Mouse (Mus musculus) adipocyte (in vitro differentiated cells): Measurements from ENCODE around the gene Wdr35.
A peak's percentile ranks its signal among the peaks of the same experiment; 100 is the strongest.

Experiments used
- DNase-seq: peaks from one replicate; pipeline ENCODE4 v3.0.0-alpha.2; 2016; ENCODE audit warnings: low spot score

The Wdr35 gene

DNA sequence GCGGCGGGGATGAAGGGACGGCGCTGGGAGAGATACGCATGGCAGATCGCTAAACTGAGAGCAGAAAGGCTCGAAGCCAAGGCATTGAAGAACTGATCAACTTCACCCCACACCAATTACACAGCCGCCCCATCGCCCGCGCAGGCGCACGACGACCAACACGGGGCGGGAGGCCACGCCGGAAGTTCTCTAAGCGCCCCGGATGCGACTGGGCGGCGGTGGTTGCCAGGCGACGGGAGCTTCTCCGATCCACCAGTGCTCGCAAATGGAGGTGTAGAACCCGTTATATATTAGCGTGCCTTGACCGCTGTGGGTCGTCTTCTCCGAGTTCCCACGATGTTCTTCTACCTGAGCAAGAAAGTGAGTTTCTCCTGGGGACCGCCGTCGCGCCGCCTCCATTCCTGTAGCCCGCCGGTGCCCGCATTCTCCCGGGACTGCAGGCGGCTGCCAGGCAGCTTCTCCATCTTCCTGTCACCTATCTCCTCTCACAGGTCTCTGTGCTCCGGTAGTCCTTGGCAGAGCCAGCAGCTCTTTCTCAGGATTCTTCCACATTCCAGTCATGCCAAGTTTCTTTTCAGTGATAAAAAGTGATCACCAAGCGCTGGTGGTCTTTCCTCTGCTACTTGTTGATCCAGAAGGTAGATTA is at the start of gene Wdr35:
Gene Wdr35, plus strand, starts transcription at position 73 of the 646 bp plus-strand sequence.
- peak; percentile 87 for DNase-seq

- no peak for DNase-seq
Measured at GRCm38 (mm10) chr12:8927652-8928051, 46.0 kb upstream of the Wdr35 start.

GRCm38 (mm10) chr12:8928766-8929165 is 44.9 kb upstream of the Wdr35 start:
- DNase-seq, result no peak

DNA sequence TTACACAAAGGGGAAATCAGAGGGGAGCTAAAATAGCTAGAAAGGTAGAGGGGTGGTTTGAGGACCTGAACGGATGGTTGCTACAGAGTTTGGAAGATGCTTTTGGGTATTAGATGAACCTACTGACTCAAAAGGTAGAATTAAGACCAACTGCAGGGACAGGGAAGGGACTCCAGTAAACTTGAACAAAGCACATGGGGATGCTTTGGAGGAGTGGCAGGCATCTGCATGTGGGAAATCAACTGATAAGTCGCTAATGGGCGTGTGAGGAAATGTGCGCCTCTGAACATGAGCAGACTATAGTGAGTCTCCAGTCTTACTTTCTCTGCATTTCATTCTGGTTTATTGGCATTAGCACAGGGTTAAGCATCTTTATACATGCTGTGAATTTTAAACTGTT is 42.6 kb upstream of the Wdr35 start:
- DNase-seq, result no peak

GRCm38 (mm10) chr12:8935349-8935748 is 38.3 kb upstream of the Wdr35 start:
- DNase-seq, result peak; percentile 62

GRCm38 (mm10) chr12:8936210-8936609 is 37.5 kb upstream of the Wdr35 start:
- peak; percentile 50 for DNase-seq

DNA sequence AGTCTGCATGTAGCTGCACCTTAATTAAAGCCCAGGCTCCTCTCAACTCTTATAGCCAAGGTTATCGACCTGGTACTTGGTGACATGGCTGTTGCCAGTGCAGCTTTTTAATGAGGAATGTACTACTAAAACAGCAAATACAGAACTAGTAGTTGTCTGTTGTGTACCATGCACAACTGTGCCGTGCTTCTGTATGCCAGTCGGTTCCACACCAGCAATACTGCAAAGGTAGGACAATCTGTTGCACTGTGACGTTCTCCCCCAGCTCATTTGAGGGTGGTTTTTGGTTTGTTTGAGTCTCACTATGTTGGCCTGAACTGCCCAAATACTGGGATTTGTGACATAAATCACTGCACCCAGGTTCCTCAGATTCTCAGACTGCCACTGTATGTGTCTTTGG is 34.2 kb upstream of the Wdr35 start:
- no peak for DNase-seq

GRCm38 (mm10) chr12:8940011-8941005 is 33.4 kb upstream of the Wdr35 start:
- DNase-seq, result no peak

DNA sequence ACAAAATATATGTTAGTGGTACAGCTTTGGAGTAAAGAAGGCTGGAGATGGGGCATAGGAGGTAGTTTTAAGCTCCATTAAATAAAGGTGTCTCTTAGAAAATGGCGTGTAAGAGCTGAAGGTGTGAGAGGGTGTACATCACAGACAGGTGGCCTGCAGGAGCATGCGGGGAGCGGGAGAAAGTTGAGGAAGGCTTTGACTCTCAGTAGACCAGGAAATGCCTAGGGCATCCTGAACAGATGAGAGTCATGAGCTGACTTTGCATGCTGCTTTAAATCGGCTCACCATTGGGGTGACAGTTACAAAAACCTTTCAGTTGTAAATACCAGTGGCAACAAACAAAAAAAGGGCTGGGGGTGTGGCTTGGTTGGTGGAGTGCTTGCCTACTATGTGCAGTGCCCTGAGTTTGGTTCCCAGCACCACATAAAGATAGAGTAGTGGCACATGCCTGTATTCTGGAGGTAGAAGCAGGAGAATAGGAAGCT is 32.5 kb upstream of the Wdr35 start:
- no peak for DNase-seq

DNA sequence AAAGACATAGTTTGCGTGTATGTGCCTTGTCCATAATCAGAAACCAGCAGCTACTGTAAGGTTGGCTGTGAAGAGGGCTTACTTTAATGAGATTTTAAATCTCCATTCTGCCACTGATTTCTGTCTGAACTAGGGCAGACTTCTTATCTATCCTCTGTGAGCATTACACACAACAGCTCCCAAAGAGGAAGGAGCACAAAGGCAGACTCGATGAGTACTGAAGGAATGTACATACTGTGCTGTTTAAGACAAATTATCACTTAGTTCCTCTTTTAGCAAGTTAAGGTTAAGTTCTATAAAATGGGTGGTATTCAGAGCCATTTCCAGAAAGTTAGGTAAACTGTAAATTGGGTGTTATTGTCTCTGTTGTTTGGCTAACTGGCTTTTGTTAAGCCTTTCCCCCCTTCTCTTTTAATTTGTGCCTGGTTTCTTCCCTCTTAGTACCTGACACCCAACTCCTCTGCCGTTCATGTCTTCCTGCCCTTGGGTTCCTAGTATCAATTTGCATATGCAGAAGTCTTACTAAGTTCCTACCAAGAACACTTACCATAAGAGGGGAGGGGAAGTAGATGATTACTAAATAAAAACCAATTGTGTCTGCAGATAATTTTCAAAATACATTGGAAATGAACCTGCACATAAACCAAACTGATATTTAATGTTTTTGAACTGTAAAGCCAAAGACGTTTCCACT is 31.8 kb upstream of the Wdr35 start:
- no peak for DNase-seq

GRCm38 (mm10) chr12:8947163-8947562 is 26.5 kb upstream of the Wdr35 start:
- no peak for DNase-seq

GRCm38 (mm10) chr12:8947714-8948464 is 25.8 kb upstream of the Wdr35 start, which contains the start of gene Matn3:
Matn3 (plus strand) TSS chr12:8947929.
- no peak for DNase-seq

DNA sequence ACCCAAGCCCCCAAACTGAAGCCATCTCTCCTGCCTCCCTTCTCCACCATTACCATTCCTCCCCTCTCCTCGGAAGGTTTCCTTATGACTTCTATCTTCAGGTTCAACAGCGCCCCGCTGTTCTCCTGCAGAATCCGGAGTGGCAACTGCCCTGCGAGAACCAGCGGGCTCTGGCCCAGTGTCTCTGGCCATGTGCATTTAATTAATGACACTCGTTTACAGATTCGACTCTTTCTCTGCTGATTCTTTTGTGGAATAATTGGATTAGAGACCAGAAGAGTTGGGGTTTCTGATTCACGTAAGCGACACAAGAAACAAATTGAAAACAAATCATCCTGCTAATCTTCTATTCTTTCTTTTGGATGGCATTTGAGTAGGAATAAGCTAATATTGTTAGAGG is 20.6 kb upstream of the Wdr35 start:
- DNase-seq, result no peak

DNA sequence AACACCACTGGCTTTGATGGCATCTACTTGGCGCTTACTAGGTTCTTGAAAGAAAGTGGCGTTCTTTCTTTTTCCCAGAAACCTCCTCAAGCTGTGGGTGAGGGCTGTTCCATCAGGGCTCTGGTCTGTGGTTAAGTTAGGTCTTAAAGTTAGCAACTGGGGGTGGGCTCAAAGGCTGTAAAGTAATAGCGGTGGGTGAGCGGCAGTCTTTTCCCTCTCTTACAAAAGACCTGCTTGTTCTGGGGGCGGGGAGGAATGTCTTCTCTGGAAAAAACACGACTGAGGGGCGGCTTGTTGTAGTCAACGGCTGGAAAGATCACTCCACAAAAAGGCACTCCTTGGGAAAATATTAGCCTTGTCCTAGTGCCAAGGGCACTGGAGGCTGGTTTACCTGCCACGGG is 19.5 kb upstream of the Wdr35 start:
- no peak for DNase-seq

DNA sequence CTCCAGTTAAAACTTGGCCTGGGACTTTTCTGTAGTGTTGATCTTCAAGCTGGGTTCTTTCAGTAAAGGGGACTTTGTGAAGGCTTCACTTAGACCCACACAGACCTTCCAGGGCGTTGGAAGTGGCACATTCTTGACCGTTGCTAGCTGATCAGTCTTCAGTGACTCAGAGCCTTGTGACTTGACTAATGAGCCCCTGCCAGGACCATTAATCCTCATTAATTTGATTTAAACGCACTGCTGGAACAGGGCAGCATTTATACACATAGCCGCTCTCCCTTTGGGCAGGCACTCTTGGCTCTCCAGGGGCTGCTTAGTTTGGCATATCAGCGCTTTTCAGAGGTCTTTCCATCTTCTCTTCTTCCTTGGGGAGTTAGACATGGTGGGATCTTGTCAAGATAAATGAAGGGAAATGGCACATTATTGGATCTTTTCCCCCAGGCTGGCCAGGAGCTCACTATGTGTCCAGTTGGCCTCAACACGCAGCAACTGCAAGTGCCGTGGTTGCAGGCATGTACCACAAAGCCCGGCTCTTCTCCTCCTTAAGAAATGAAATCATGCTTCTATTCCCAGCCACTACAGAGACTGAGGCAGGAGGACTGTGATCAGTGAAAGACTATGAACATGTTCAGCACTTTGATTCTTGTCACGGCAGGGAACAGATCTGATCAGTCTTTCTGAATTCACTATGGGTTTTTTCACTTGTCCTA is 11.9 kb upstream of the Wdr35 start:
- DNase-seq, result no peak

DNA sequence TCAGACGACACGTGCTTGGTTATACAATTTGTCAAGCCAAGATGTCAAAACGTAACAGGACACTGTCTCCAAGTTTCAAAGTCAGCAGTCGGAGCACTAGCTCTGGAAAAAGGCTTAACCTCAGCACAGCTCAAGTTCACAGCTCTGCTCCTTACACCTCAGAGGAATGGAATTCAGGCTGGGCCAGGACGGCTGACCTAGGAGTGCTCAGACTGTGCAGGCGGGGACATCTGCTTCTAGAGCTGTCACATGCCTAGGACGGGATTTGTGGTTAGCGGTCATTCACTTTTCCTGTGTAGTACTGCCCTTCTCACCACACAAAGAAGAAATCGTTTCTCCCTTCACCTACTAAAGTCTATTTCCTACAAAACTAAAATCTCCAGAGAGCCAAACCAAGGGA is 3.9 kb upstream of the Wdr35 start:
- peak; percentile 69 for DNase-seq

DNA sequence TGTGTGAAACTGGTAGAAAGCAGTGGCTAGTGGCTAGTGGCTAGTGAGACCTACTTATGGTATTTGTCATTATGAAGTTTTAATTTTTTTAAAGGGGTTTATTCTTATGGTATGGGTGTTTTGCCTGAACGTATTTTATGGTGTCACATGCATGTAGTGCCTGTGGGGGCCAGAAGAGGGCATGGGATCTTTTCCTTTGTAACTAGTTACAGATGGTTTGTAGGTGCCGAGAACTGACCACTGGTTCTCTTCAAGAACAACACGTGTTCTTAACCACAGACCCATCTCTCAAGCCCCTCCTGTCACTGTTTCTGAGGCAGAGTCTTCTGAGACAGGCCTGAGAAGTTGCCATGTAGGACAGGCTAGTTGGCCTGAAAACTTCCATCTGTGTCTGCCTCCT is 1.4 kb downstream of the Wdr35 start:
- DNase-seq, result no peak

GRCm38 (mm10) chr12:8993231-8993630 is 19.5 kb downstream of the Wdr35 start:
- DNase-seq, result no peak

DNA sequence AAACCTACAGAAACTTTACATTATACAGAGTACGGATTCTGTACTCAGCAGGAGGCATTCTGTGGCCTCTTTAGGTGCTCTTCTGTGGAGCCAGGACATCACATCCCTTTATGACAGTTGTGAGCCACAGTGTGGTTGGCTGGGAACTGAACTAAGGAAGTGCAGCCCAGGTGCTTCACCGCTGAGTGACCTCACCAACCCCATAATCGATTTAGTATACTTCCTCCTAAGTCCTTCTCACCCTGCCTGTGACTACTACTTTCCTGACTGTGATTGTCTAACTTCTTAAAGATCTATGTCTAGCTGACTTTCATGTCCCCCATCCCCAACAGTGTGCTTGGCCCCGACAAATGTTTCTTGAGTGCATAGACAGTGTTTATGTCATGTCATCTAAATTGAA is 24.6 kb downstream of the Wdr35 start:
- DNase-seq, result no peak

DNA sequence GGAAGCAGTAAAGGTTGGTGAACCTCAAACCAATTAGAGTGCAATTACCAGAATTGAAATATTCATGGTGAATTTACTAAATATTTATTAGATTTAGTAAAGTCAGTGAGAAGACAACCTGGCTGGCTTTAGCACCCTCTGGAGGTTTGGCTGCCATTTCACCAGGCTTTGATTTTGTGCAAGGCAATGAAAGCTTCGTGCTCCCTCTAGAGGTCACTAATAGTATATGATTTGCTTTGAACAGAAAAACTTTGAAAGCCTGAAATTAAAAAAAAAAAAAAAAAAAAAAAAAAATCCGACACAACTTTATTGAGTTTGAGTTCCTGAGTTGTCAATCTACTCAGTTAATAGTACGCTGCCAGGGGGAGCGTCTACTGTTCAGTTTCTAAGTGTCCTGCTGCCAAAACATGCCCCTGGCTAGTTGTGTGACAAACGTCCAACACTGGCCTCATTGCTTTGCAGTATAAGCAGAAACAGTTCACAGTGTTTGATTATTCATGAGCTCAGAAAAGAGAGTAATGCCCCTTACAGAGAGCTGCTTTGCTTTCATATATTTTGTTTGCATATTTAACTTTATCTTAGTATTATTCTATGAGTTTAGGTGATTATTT is 28.5 kb downstream of the Wdr35 start:
- peak; percentile 92 for DNase-seq

DNA sequence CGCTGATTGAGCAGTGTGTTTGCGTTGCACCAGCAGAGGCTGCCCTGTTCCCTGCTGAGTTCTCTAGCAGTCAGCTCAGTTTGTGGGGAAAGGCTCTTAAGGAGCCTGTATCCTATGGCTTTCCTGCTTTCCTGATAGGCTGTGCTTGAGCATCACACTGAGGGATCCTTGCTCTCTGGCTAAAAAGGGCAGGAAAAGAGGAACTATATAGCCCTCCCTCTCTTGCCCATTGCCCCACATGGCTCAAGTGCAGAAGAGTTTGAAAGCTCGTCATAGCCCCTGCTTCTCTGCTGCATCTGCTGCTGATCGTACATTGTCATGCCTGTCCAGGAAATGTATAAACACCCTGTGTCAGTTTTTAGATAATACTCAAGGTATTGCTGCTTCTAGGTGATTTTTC is 33.5 kb downstream of the Wdr35 start:
- no peak for DNase-seq
